Mouse (Mus musculus) ES-E14 (cell line): ENCODE data around the gene Disc1. TPM values are rescaled to one million over a fixed set of nuclear protein-coding genes. Genes with fewer than 3 reads are reported as not detected.

Experiments
- DNase-seq: peaks from one replicate; pipeline ENCODE4 v3.0.0-alpha.2; 2013; ENCODE audit warnings: low read depth, low spot score
- H3K27ac ChIP-seq: 2 replicates; pipeline ENCODE4 v1.5.1; 2012; ENCODE audit warnings: low read depth, mild to moderate bottlenecking, low read length, moderate library complexity, mixed read lengths; ENCODE audit not compliant: poor library complexity, insufficient read depth, severe bottlenecking
- H3K36me3 ChIP-seq: 2 replicates; pipeline ENCODE4 v1.6.1; 2012; ENCODE audit warnings: mild to moderate bottlenecking, low read length, moderate library complexity, mixed read lengths; ENCODE audit not compliant: control insufficient read depth, poor library complexity, insufficient read depth, severe bottlenecking
- H3K4me1 ChIP-seq, 2 experiments: fragments of 150-350 bp in 1 of 2; sonication (generic) in 1 of 2; 2 replicates each; pipeline ENCODE4 v1.6.1; 2012; ENCODE audit warnings: low read length in 2 of 2, mild to moderate bottlenecking in 1 of 2, mixed read lengths in 1 of 2; ENCODE audit not compliant: control insufficient read depth in 2 of 2, insufficient read depth in 2 of 2, poor library complexity in 1 of 2
- H3K4me3 ChIP-seq, 2 experiments: fragments of 150-350 bp in 1 of 2; sonication (generic) in 1 of 2; 2 replicates each; pipeline ENCODE4 v1.5.1; 2012; ENCODE audit warnings: low read length in 2 of 2, low read depth in 1 of 2, mild to moderate bottlenecking in 1 of 2, mixed read lengths in 1 of 2; ENCODE audit not compliant: insufficient read depth in 1 of 2, poor library complexity in 1 of 2, severe bottlenecking in 1 of 2
- H3K9ac ChIP-seq: 2 replicates; pipeline ENCODE4 v1.6.1; 2012; ENCODE audit warnings: low read depth, mild to moderate bottlenecking, low read length, mixed read lengths; ENCODE audit not compliant: poor library complexity, insufficient read depth, severe bottlenecking
- H3K9me3 ChIP-seq: fragments of 150-350 bp; sonication (generic); 2 replicates; pipeline ENCODE4 v1.6.1; 2012; ENCODE audit warnings: low read depth, mild to moderate bottlenecking, low read length; ENCODE audit not compliant: control insufficient read depth, insufficient read depth
- CHD2 ChIP-seq: IDR thresholded peaks from 2 replicates; pipeline ENCODE4 v1.6.1; 2014; ENCODE audit warnings: mild to moderate bottlenecking, low read depth, low read length, inconsistent platforms
- HCFC1 ChIP-seq: IDR thresholded peaks from 2 replicates; pipeline ENCODE4 v1.6.1; 2012; ENCODE audit warnings: low read length, inconsistent platforms, borderline replicate concordance; ENCODE audit not compliant: insufficient read depth
- MAFK ChIP-seq: IDR thresholded peaks from 2 replicates; pipeline ENCODE4 v1.6.1; 2014; ENCODE audit warnings: mild to moderate bottlenecking, low read depth, low read length, inconsistent platforms; ENCODE audit not compliant: insufficient read depth
- ZC3H11A ChIP-seq: IDR thresholded peaks from 2 replicates; pipeline ENCODE4 v1.6.1; 2012; ENCODE audit warnings: low read depth, mild to moderate bottlenecking, inconsistent platforms, low read length, borderline replicate concordance
- ZNF384 ChIP-seq: IDR thresholded peaks from 2 replicates; pipeline ENCODE4 v1.6.1; 2012; ENCODE audit warnings: low read depth, low read length, inconsistent platforms
- in situ Hi-C, 2 experiments: fragments of 600-800 bp; cut with MboI; formaldehyde crosslinking; loops; one replicate each; pipeline ENCODE4 v1.15.1; 2025; ENCODE audit warnings: low sequenced_read_pairs in 2 of 2, inconsistent platforms in 1 of 2; ENCODE audit not compliant: unreplicated experiment in 2 of 2
- total RNA-seq: library from RNA; depleted of rRNA; stranded (reverse); fragments of 300-350 nt; gene quantifications from 2 replicates; pipeline ENCODE4 v1.2.3, GENCODE M21; 2012

Gene Disc1
- total RNA-seq, 1 experiment = 2.7 TPM

GRCm38 (mm10) chr8:125134876-125135275 lies 80.9 kb downstream of the Disc1 start:
- Histone ChIP-seq H3K9ac (no peak overlapping the region), H3K4me1 (no peaks in the 10 kb centered on the region), H3K9me3 (no peaks in the 10 kb centered on the region), H3K4me3 (no peak overlapping the region), H3K36me3 (no peaks in the 10 kb centered on the region), H3K27ac (no peak overlapping the region)
- no peak for DNase-seq
- no peak for TF ChIP-seq ZNF384
- in situ Hi-C loops = no loop called here

- no peak overlapping the region for H3K4me3 ChIP-seq
- no peak overlapping the region for H3K27ac ChIP-seq
- in situ Hi-C loops = no loop called here
- no peaks in the 10 kb centered on the region for H3K4me1 ChIP-seq
- H3K9ac ChIP-seq = no peak overlapping the region
- no peak for TF ChIP-seq HCFC1
- no peak for TF ChIP-seq MAFK
- no peak for TF ChIP-seq CHD2
- TF ChIP-seq ZC3H11A = no peak
- no peak for TF ChIP-seq ZNF384
- no peaks in the 10 kb centered on the region for H3K9me3 ChIP-seq
- no peaks in the 10 kb centered on the region for H3K36me3 ChIP-seq
- no peak for DNase-seq
These were observed 85.7 kb downstream of the Disc1 start for GRCm38 (mm10) chr8:125139689-125140150.

GRCm38 (mm10) chr8:125140965-125141364 lies 87.0 kb downstream of the Disc1 start:
- Histone ChIP-seq H3K9ac (no peak overlapping the region), H3K4me1 (no peaks in the 10 kb centered on the region), H3K36me3 (no peaks in the 10 kb centered on the region), H3K4me3 (no peak overlapping the region), H3K9me3 (no peaks in the 10 kb centered on the region), H3K27ac (no peak overlapping the region)
- DNase-seq = no peak
- TF ChIP-seq CHD2 (no peak), ZNF384 (no peak), MAFK (no peak), ZC3H11A (no peak), HCFC1 (no peak)
- in situ Hi-C loops = no loop called here

- H3K4me3 ChIP-seq = no peak overlapping the region
- DNase-seq = no peak
- TF ChIP-seq MAFK (no peak), ZNF384 (no peak), ZC3H11A (no peak), HCFC1 (no peak), CHD2 (no peak)
- no peak overlapping the region for H3K9ac ChIP-seq
- no peak overlapping the region for H3K27ac ChIP-seq
- no peaks in the 10 kb centered on the region for H3K36me3 ChIP-seq
- in situ Hi-C loops = no loop called here
- no peaks in the 10 kb centered on the region for H3K9me3 ChIP-seq
- H3K4me1 ChIP-seq = no peaks in the 10 kb centered on the region
These were observed 103.1 kb downstream of the Disc1 start for GRCm38 (mm10) chr8:125156863-125157640.

GRCm38 (mm10) chr8:125157641-125158005 lies 103.6 kb downstream of the Disc1 start:
- H3K27ac ChIP-seq = no peak overlapping the region
- TF ChIP-seq ZC3H11A (no peak), CHD2 (no peak), MAFK (no peak), ZNF384 (no peak)
- H3K4me1 ChIP-seq = no peaks in the 10 kb centered on the region
- H3K36me3 ChIP-seq = no peaks in the 10 kb centered on the region
- H3K9ac ChIP-seq = no peak overlapping the region
- in situ Hi-C loops = no loop called here
- H3K9me3 ChIP-seq = no peaks in the 10 kb centered on the region
- no peak for DNase-seq
- no peak overlapping the region for H3K4me3 ChIP-seq
